Mouse (Mus musculus) v-Abl transformed pro-B cells (cell line): ENCODE results near the gene Sbk3.

Experiments
- in situ Hi-C, 2 experiments: fragments of 400-800 bp; cut with MboI; formaldehyde crosslinking; loops; one replicate each; pipeline ENCODE4 v1.15.1; 2025; ENCODE audit not compliant: unreplicated experiment in 2 of 2

Sbk3 gene

GRCm38 (mm10) chr7:4920976-4921823, 49.8 kb downstream of the Sbk3 start:
- in situ Hi-C loops, result loop anchor here in 1 of 2 experiments (10.0 kb wide), 1 partner anchor 276 kb away; no protein-coding TSS in a partner anchor

- in situ Hi-C loops, result loop anchor here in 1 of 2 experiments (10.0 kb wide), 1 partner anchor 276 kb away; no protein-coding TSS in a partner anchor
Measured at GRCm38 (mm10) chr7:4920496-4920895, 50.5 kb downstream of the Sbk3 start.

GRCm38 (mm10) chr7:4919971-4920370, 51.0 kb downstream of the Sbk3 start:
- in situ Hi-C loops, result loop anchor here in 1 of 2 experiments (10.0 kb wide), 2 partner anchors 105 to 275 kb away; partner anchors contain the start of gene Ube2s

- in situ Hi-C loops, result loop anchor here in 1 of 2 experiments (10.0 kb wide), 1 partner anchor 104 kb away; the partner anchor contains the start of gene Ube2s
Measured at GRCm38 (mm10) chr7:4919096-4919495, 51.9 kb downstream of the Sbk3 start.

GRCm38 (mm10) chr7:4918681-4919080, 52.3 kb downstream of the Sbk3 start:
- in situ Hi-C loops, result loop anchor here in 1 of 2 experiments (10.0 kb wide), 1 partner anchor 104 kb away; the partner anchor contains the start of gene Ube2s

GRCm38 (mm10) chr7:4917494-4917893, 53.5 kb downstream of the Sbk3 start:
- in situ Hi-C loops, result loop anchor here in 1 of 2 experiments (10.0 kb wide), 1 partner anchor 103 kb away; the partner anchor contains the start of gene Ube2s

GRCm38 (mm10) chr7:4915669-4916416, 55.1 kb downstream of the Sbk3 start:
- in situ Hi-C loops, result loop anchor here in 1 of 2 experiments (10.0 kb wide), 1 partner anchor 101 kb away; the partner anchor contains the start of gene Ube2s
